Mouse (Mus musculus) kidney, adult 2 months (tissue): ENCODE measurements around the gene Atrnl1. TPM values are rescaled to one million over a fixed set of nuclear protein-coding genes. Genes with fewer than 3 reads are reported as not detected.

Experiments used
- DNase-seq: peaks from one replicate; pipeline ENCODE4 v3.0.0; 2021
- H3K27ac ChIP-seq: fragments of 200-500 bp; 2 replicates; pipeline ENCODE4 v1.5.1; 2012; ENCODE audit warnings: low read depth, low read length, control low read depth, inconsistent platforms; ENCODE audit not compliant: insufficient read depth
- H3K27me3 ChIP-seq: fragments of 200-500 bp; replicated peaks from 2 replicates; pipeline ENCODE4 v1.6.1; 2012; ENCODE audit warnings: mild to moderate bottlenecking, moderate library complexity, low read length, inconsistent platforms; ENCODE audit not compliant: control insufficient read depth, insufficient read depth
- H3K36me3 ChIP-seq: fragments of 200-500 bp; 2 replicates; pipeline ENCODE4 v1.6.1; 2012; ENCODE audit warnings: mild to moderate bottlenecking, moderate library complexity, low read length, inconsistent platforms; ENCODE audit not compliant: control insufficient read depth, insufficient read depth
- H3K4me1 ChIP-seq: fragments of 200-500 bp; 2 replicates; pipeline ENCODE4 v1.6.1; 2011; ENCODE audit warnings: low read length; ENCODE audit not compliant: control insufficient read depth, insufficient read depth
- H3K4me3 ChIP-seq: fragments of 200-500 bp; 2 replicates; pipeline ENCODE4 v1.5.1; 2011; ENCODE audit warnings: mild to moderate bottlenecking, low read depth, low read length, control low read depth; ENCODE audit not compliant: insufficient read depth
- CTCF ChIP-seq: fragments of 200-500 bp; conservative IDR thresholded peaks from 2 replicates; pipeline ENCODE4 v1.5.1; 2011; ENCODE audit warnings: low read depth, mild to moderate bottlenecking, control low read depth, low read length, moderate library complexity, mixed read lengths; ENCODE audit not compliant: insufficient read depth, insufficient read length
- POLR2A ChIP-seq: fragments of 200-500 bp; IDR thresholded peaks from one replicate; pipeline ENCODE4 v1.6.1; 2011; ENCODE audit warnings: low read depth, low read length, control low read depth
- WGBS: fragments of 180-500 bp; shearing (Covaris S2); methylation state at CpG from one replicate; pipeline ENCODE4 v1.1.7; 2018; 5-methylcytosine and 5-hydroxymethylcytosine counted together
- polyA plus RNA-seq: library from polyadenylated mRNA; depleted of rRNA; stranded (reverse); fragments of >200 nt; gene quantifications from 2 replicates; pipeline ENCODE4 v1.2.3, GENCODE M21; 2012

Atrnl1 gene
- polyA plus RNA-seq, 1 experiment: 13.4 TPM

DNA sequence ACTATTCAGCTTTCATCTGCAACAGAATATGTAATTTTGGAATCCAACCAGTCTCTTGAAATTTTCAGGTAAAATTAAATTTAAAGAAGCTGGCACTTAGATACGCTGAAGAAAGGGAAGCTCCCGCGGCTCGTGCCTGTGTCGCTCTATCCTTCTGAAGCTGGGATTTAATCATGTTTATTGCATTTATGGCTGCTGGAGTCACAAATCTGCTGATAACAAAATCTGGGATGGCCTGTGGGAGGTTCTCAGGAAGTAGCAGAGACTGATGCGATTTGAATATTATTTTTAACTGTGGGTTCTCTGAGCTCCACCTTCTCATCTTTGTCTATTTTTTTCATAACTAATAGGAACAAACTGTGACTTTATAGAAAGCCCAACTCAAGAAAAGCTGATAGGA, 33.6 kb upstream of the Atrnl1 start:
- peak; percentile 7 for DNase-seq
- Histone ChIP-seq H3K4me3 (no peak overlapping the region), H3K27ac (no peak overlapping the region), H3K36me3 (no peaks in the 10 kb centered on the region), H3K4me1 (peaks cover 3% of the 10 kb centered on the region; the same call in 1 of the 2 replicates), H3K27me3 (no peaks in the 10 kb centered on the region)
- 70% methylated on average over 6 of the region's 6 CpGs for WGBS
- TF ChIP-seq CTCF (no peak), POLR2A (no peak)

DNA sequence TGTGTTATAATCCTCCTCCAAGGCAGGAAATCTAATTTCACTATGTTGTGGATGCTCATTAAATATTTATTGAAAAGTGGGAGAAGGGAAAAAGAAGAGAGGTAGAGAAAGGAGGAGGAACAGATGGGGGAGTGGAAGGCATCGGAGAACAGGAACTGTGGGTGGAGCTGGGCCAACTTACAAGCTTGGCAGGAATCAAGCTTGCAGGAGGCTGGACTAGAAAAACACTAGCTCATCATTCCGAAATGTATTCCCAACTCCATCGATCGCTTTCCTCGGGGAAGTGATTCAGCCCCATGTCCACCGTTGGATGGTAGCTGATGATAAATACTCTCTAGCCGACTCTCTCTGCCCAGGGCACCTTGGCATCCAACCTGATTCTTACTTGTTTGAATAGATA, 29.9 kb upstream of the Atrnl1 start:
- no peak overlapping the region for H3K4me3 ChIP-seq
- TF ChIP-seq CTCF (no peak), POLR2A (no peak)
- WGBS: 65% methylated on average over 7 of the region's 7 CpGs
- H3K27me3 ChIP-seq: no peaks in the 10 kb centered on the region
- no peaks in the 10 kb centered on the region for H3K36me3 ChIP-seq
- no peak for DNase-seq
- H3K27ac ChIP-seq: no peak overlapping the region
- peaks cover 3% of the 10 kb centered on the region; the same call in 1 of the 2 replicates for H3K4me1 ChIP-seq

DNA sequence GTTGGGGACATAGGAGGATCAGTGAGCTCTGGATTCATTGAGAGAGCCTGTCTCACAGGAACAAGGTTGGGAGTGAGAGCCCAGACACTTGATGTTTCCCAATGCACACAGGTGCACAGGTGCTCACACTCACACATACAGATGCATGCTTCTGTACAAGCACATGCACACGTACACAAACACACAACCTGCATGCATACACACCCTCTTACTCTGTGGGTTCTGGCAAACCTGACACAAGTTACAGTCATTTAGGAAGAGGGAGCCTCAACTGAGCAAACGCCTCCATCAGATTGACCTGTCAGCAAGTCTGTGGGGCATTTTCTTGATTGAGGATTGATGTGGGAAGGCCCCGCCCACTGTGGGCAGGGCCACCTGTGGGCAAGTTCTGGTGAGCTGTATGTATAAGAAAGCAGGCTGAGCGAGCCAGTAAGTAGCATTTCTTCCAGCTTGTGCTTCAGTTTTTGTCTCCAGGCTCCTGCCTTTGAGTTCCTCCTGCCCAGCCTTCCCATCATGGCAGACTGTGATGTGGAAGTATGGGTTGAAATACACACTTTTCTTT, 25.5 kb upstream of the Atrnl1 start:
- no peaks in the 10 kb centered on the region for H3K36me3 ChIP-seq
- H3K4me1 ChIP-seq: no peaks in the 10 kb centered on the region
- H3K27ac ChIP-seq: no peak overlapping the region
- H3K27me3 ChIP-seq: no peaks in the 10 kb centered on the region
- no peak for DNase-seq
- H3K4me3 ChIP-seq: no peak overlapping the region
- TF ChIP-seq POLR2A (no peak), CTCF (no peak)
- 81% methylated on average over 4 of the region's 4 CpGs for WGBS

DNA sequence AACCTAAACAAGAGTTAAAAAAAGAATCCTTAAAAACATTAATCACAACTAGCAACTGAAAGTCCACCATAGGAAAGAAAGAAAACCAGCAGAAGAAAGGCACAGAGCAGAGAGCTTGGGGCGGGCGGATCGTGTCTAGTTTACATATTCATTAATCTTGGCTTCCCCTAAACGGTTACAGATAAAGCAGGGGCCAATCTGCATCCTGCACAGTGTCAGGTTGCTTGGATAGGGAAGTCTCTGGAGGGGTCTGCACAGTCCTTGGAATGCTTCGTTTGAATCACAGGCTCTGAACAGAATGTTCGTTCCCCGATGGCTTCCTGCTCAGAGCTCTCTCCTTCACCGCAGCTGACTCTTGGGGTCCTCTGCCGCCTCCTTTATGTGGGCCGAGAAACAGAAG, 24.7 kb upstream of the Atrnl1 start:
- no peak overlapping the region for H3K27ac ChIP-seq
- no peaks in the 10 kb centered on the region for H3K4me1 ChIP-seq
- TF ChIP-seq POLR2A (no peak), CTCF (no peak)
- H3K4me3 ChIP-seq: no peak overlapping the region
- DNase-seq: no peak
- H3K27me3 ChIP-seq: no peaks in the 10 kb centered on the region
- WGBS: 30% methylated on average over 10 of the region's 10 CpGs
- no peaks in the 10 kb centered on the region for H3K36me3 ChIP-seq

DNA sequence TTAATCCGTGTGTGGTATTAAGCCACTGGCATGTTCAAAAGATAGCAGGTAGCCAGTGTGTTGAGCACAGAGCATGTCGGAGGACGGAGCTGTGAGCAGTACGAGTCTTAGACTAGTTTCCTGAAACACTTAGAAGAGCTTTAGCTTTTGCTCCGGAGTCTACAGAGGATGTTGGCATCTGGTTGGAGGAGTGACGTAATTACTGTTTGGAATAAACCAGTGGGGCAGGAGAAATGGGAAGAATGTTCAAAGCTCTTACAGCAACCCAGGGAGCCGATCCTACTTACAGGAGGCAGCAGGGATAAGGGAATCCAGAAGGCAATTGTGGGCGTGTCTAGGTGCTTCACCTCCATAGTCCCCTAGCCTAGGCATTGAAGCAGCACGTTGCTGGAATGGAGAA, 21.3 kb upstream of the Atrnl1 start:
- H3K4me3 ChIP-seq: no peak overlapping the region
- H3K27ac ChIP-seq: no peak overlapping the region

DNA sequence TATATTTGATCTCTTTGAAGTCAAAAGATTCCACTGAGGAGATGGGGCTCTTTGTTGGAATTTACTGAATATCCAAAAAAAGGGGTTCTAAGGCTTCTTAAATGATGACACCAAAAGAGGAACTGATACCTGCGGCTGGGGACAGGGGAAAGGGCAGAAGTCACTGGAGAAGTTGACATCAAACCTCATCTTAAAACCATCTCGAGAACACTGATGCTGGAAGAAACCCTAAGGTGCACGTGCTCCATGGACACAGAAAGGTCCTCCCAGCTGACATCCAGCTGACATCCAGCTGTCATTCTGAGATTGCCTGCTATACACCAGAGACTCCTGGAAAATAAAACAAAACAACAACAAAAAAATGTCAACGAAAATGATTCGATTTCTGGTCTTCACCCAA, 19.9 kb upstream of the Atrnl1 start:
- no peak for DNase-seq
- H3K36me3 ChIP-seq: no peaks in the 10 kb centered on the region
- TF ChIP-seq POLR2A: no peak
- TF ChIP-seq CTCF: no peak
- no peak overlapping the region for H3K27ac ChIP-seq
- H3K4me1 ChIP-seq: no peaks in the 10 kb centered on the region
- WGBS: 65% methylated on average over 5 of the region's 5 CpGs
- H3K4me3 ChIP-seq: no peak overlapping the region
- no peaks in the 10 kb centered on the region for H3K27me3 ChIP-seq

More for the DNA sequence above, 21.3 kb upstream of the Atrnl1 start:
- H3K36me3 ChIP-seq: no peaks in the 10 kb centered on the region
- TF ChIP-seq POLR2A (no peak), CTCF (no peak)
- DNase-seq: no peak
- no peaks in the 10 kb centered on the region for H3K4me1 ChIP-seq
- 63% methylated on average over 9 of the region's 9 CpGs for WGBS
- H3K27me3 ChIP-seq: no peaks in the 10 kb centered on the region

DNA sequence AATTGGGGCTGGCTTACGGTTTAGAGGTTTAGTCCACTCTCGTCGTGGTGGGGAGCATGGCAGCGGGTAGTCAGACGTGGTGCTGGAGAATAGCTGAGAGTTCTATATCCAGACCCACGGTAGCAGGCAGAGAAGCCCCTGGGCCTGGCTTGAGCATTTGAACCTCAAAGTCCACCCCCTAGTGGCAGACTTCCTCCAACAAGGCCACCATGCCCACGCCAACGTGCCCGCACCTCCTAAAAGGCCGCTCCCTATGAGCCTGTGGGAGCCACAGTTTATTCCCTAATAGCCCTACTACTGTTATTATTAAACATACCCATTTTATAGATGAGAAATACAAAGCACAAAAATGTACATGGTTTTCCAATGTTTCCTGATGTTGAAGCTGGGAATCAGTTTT, 19.2 kb upstream of the Atrnl1 start:
- H3K4me3 ChIP-seq: no peak overlapping the region
- no peaks in the 10 kb centered on the region for H3K4me1 ChIP-seq
- no peak for DNase-seq
- H3K36me3 ChIP-seq: no peaks in the 10 kb centered on the region
- no peak overlapping the region for H3K27ac ChIP-seq
- TF ChIP-seq CTCF (0 out of 2 replicates have a peak, but pooled peaks have one; percentile 29), POLR2A (no peak)
- no peaks in the 10 kb centered on the region for H3K27me3 ChIP-seq
- 87% methylated on average over 10 of the region's 10 CpGs for WGBS
